Mouse (Mus musculus): ENCODE measurements at regions not wholly inside any gene's neighbourhood (a gene's known extent, or its start where the extent isn't known, plus 50 kb on each side); places are given as distances from the start of the nearest gene placed in this dataset.

- 28% methylated on average over 3 of the region's 3 CpGs for WGBS
- no peaks in the 10 kb centered on the region for H3K9me3 ChIP-seq
- DNase-seq (ENCODE audit: low spot score) = peak; percentile 73
- peaks cover 5% of the 10 kb centered on the region; the same call in 1 of the 2 replicates for H3K27me3 ChIP-seq (replicated peaks; ENCODE audit: low read depth, poor library complexity, severe bottlenecking)
- peaks cover 54% of the 10 kb centered on the region for H3K4me1 ChIP-seq
- H3K27ac ChIP-seq (replicated peaks) = peak overlapping the region; percentile 82
- 0 out of 2 replicates have a peak overlapping the region, but pooled peaks have one; percentile 8 for H3K4me3 ChIP-seq
- no peaks in the 10 kb centered on the region for H3K36me3 ChIP-seq (replicated peaks)
Measured at GRCm38 (mm10) chr4:154726636-154727045, 59.0 kb upstream of the Actrt2 start.

GRCm38 (mm10) chr4:154727945-154728344, 60.3 kb upstream of the Actrt2 start:
- DNase-seq (ENCODE audit: low spot score) = no peak
- Histone ChIP-seq H3K27me3 (replicated peaks; ENCODE audit: low read depth, poor library complexity, severe bottlenecking) (peaks cover 5% of the 10 kb centered on the region; the same call in 1 of the 2 replicates), H3K27ac (replicated peaks) (peak overlapping the region; percentile 82), H3K9me3 (no peaks in the 10 kb centered on the region), H3K36me3 (replicated peaks) (no peaks in the 10 kb centered on the region), H3K4me1 (peaks cover 63% of the 10 kb centered on the region), H3K4me3 (no peak overlapping the region)
- WGBS = 77% methylated on average over 7 of the region's 7 CpGs

GRCm38 (mm10) chr4:154730646-154731045, 63.0 kb upstream of the Actrt2 start:
- Histone ChIP-seq H3K27ac (replicated peaks) (no peak overlapping the region), H3K36me3 (replicated peaks) (no peaks in the 10 kb centered on the region), H3K4me1 (peaks cover 63% of the 10 kb centered on the region), H3K9me3 (no peaks in the 10 kb centered on the region), H3K27me3 (replicated peaks; ENCODE audit: low read depth, poor library complexity, severe bottlenecking) (peaks cover 5% of the 10 kb centered on the region; the same call in 1 of the 2 replicates), H3K4me3 (no peak overlapping the region)
- DNase-seq (ENCODE audit: low spot score) = no peak
- WGBS = 88% methylated on average over 5 of the region's 5 CpGs

DNA sequence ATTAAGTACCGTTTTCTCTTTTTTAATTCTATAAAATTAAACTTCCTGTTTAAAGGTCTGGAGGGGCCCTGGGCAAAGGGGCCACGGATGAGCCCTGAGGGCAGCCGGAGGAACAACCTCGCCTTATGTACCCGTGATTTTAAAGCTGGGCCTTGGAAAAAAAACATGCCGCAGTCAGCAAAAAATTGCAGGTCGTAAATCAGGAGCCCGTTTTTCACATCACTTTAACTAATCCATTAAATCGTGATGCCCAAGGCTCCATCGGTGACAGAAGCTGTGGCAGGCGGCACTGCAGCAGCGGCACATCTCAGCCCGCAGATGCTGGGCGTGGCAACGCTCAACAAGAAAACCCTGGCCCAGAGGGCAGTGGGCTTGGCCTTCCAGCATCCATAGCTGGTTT, 63.7 kb upstream of the Actrt2 start:
- no peak overlapping the region for H3K27ac ChIP-seq (replicated peaks)
- H3K9me3 ChIP-seq = no peaks in the 10 kb centered on the region
- H3K36me3 ChIP-seq (replicated peaks) = no peaks in the 10 kb centered on the region
- peaks cover 5% of the 10 kb centered on the region for H3K27me3 ChIP-seq (replicated peaks; ENCODE audit: low read depth, poor library complexity, severe bottlenecking)
- DNase-seq (ENCODE audit: low spot score) = no peak
- no peak overlapping the region for H3K4me3 ChIP-seq
- peaks cover 63% of the 10 kb centered on the region for H3K4me1 ChIP-seq
- 65% methylated on average over 15 of the region's 15 CpGs for WGBS

DNA sequence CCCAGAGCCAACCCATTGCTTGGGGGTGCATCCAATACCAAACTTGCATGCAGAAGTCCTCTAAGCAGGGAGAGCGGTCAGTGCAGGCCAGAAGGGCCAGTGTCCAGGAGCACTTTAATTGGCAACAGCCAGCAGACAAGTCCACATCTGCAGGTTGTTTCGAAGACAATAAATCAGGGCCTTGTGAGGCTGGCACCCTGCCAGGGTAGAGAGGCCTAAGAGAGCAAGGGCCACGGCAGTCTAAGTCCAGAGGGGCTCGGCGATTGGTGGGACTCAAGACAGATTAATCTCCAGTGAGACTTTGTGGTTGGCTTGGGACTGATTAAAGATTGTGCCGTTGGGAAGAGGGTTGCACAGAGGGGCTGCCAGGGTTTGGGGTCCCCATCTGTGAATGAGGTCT, 68.4 kb upstream of the Actrt2 start:
- Histone ChIP-seq H3K9me3 (no peaks in the 10 kb centered on the region), H3K4me1 (peaks cover 38% of the 10 kb centered on the region), H3K27ac (replicated peaks) (peak overlapping the region; percentile 11; the same call in 1 of the 2 replicates), H3K36me3 (replicated peaks) (no peaks in the 10 kb centered on the region), H3K27me3 (replicated peaks; ENCODE audit: low read depth, poor library complexity, severe bottlenecking) (peaks cover 4% of the 10 kb centered on the region), H3K4me3 (no peak overlapping the region)
- DNase-seq (ENCODE audit: low spot score) = no peak
- WGBS = 76% methylated on average over 6 of the region's 6 CpGs

DNA sequence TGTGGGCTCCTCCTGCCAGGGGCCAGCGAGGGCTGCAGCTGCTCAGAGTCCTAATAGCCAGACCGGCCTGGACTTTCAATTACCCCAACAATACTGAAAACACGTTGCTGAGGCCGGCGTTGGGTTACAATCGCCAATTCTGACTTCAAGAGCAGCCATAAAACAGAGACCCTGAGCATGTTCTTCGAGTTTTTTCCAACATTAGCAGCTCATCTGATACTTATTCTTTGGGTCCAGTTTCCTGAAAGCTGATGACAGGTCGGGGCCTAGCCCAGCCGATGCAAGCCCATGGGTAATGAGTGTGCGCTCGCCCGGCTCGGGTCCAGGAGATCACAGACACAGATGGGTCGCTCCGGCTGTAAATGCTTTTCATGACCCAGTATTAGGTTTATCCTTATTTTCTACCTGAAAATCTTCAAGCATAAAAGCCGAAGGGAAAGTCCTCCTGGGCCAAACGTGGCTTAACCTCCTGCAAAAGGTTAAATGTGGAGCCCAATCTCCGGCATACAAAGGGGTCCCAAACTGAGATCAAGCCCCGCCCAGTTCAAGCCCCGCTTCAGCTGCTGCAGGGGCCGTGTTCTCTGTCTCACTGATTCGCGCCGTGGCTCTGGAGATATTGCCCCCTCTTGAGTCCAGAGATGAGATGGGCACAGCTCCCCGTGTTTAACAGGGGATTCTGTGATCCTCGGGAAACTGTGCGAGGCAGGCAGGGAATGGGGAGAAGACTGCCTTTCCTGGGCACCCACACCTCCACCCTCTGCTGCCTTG, 73.6 kb upstream of the Actrt2 start:
- peak; percentile 58 for DNase-seq (ENCODE audit: low spot score)
- H3K27me3 ChIP-seq (replicated peaks; ENCODE audit: low read depth, poor library complexity, severe bottlenecking) = peaks cover 33% of the 10 kb centered on the region
- no peak overlapping the region for H3K4me3 ChIP-seq
- peak overlapping the region; percentile 12; the same call in 1 of the 2 replicates for H3K27ac ChIP-seq (replicated peaks)
- H3K4me1 ChIP-seq = peaks cover 27% of the 10 kb centered on the region
- H3K9me3 ChIP-seq = no peaks in the 10 kb centered on the region
- 50% methylated on average over 27 of the region's 27 CpGs for WGBS
- H3K36me3 ChIP-seq (replicated peaks) = no peaks in the 10 kb centered on the region

GRCm38 (mm10) chr4:154746323-154747005, 78.8 kb upstream of the Actrt2 start:
- no peaks in the 10 kb centered on the region for H3K36me3 ChIP-seq (replicated peaks)
- H3K4me3 ChIP-seq = no peak overlapping the region
- WGBS = 89% methylated on average over 16 of the region's 16 CpGs
- no peaks in the 10 kb centered on the region for H3K9me3 ChIP-seq
- no peak for DNase-seq (ENCODE audit: low spot score)
- peaks cover 37% of the 10 kb centered on the region for H3K4me1 ChIP-seq
- H3K27ac ChIP-seq (replicated peaks) = no peak overlapping the region
- H3K27me3 ChIP-seq (replicated peaks; ENCODE audit: low read depth, poor library complexity, severe bottlenecking) = peaks cover 29% of the 10 kb centered on the region

GRCm38 (mm10) chr4:154747006-154747343, 79.3 kb upstream of the Actrt2 start:
- DNase-seq (ENCODE audit: low spot score) = no peak
- Histone ChIP-seq H3K4me1 (peaks cover 32% of the 10 kb centered on the region), H3K36me3 (replicated peaks) (no peaks in the 10 kb centered on the region), H3K9me3 (no peaks in the 10 kb centered on the region), H3K27me3 (replicated peaks; ENCODE audit: low read depth, poor library complexity, severe bottlenecking) (peaks cover 24% of the 10 kb centered on the region), H3K4me3 (no peak overlapping the region), H3K27ac (replicated peaks) (no peak overlapping the region)
- WGBS = 76% methylated on average over 4 of the region's 4 CpGs

GRCm38 (mm10) chr4:154749160-154749559, 81.5 kb upstream of the Actrt2 start:
- Histone ChIP-seq H3K27ac (replicated peaks) (no peak overlapping the region), H3K9me3 (no peaks in the 10 kb centered on the region), H3K4me1 (peaks cover 40% of the 10 kb centered on the region), H3K4me3 (no peak overlapping the region), H3K27me3 (replicated peaks; ENCODE audit: low read depth, poor library complexity, severe bottlenecking) (peaks cover 15% of the 10 kb centered on the region), H3K36me3 (replicated peaks) (no peaks in the 10 kb centered on the region)
- DNase-seq (ENCODE audit: low spot score) = peak; percentile 47
- 52% methylated on average over 9 of the region's 9 CpGs for WGBS

DNA sequence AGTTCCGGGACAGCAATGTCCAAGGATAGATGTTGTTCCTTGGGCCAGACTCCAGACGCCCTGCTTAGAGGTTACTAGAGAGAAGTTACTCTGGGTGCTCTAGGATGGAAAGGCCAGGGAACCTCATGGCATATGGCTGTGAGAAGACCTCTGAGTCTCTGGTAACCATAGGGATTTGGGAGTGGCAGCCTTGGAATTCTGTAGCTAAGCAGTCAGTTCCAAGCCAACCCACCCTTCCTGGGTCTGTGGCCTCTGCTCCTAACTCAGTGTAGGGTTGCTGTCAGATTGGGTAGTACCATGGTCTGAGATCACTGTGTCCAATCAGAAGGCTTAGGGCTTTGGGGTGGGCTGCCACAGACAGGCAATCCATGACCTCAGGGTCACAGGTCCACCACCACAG, 82.3 kb upstream of the Actrt2 start:
- H3K27ac ChIP-seq (replicated peaks) = peak overlapping the region; percentile 37; the same call in 1 of the 2 replicates

DNA sequence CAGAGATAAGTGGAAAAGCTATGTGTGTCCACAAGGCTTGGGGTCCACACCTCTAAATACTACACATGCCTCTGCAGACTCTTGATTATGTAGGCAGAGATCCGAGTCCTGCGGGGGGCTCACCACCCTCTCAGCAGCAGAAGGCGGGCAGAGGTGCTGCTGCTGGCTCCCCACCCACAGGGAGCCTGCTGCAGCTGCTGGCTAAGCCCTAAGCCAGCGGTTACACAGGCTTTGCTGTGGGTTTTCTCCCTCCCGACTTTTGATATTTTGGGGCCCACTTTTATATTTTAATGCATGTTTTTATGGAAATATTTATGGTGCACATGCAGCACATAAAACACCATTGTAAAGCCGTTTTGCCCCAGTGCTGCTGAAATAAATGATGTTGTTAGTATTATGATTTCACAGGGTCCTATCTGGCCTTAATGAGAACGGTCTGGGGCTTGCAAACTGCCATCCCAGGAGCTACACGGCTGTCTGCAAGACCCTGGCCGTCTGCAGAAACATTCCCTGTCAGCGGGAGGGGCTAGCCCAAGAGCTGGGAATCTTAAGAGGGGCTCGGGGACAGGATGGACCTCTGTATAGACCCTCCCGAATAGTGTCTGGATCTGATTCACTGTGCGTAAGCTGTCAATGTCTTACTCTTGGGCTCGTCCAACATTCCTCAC, 82.9 kb upstream of the Actrt2 start:
- WGBS = 56% methylated on average over 14 of the region's 14 CpGs
- Histone ChIP-seq H3K4me1 (peaks cover 45% of the 10 kb centered on the region), H3K27ac (replicated peaks) (peak overlapping the region; percentile 41; the same call in 1 of the 2 replicates), H3K4me3 (no peak overlapping the region), H3K27me3 (replicated peaks; ENCODE audit: low read depth, poor library complexity, severe bottlenecking) (peaks cover 12% of the 10 kb centered on the region), H3K36me3 (replicated peaks) (no peaks in the 10 kb centered on the region), H3K9me3 (no peaks in the 10 kb centered on the region)
- DNase-seq (ENCODE audit: low spot score) = no peak

More for the DNA sequence above, 82.3 kb upstream of the Actrt2 start:
- Histone ChIP-seq H3K4me1 (peaks cover 45% of the 10 kb centered on the region), H3K36me3 (replicated peaks) (no peaks in the 10 kb centered on the region), H3K27me3 (replicated peaks; ENCODE audit: low read depth, poor library complexity, severe bottlenecking) (peaks cover 15% of the 10 kb centered on the region), H3K9me3 (no peaks in the 10 kb centered on the region), H3K4me3 (no peak overlapping the region)
- no peak for DNase-seq (ENCODE audit: low spot score)
- WGBS = 89% methylated on average over 2 of the region's 2 CpGs

DNA sequence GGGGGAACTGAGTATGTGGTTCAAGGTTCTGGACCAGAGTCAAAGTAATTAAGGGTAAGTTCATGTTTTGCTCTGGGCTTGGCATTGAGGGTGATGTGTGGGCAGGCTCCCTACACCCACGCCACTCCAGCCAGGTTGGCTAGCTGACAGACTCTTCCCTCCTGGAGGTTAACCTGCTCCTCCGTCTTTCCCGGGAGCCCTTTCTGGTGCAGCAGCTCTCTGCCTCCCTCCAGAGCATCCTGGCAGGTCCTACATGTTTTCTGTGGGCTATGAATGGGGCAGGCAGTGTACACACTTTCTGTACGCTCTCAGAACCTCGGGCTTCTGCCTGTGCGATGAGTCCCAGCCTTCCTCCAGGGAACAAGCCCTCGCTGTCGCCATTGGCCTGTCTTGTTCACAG, 82.8 kb upstream of the Ttc34 start:
- Histone ChIP-seq H3K4me1 (peaks cover 36% of the 10 kb centered on the region), H3K27me3 (replicated peaks; ENCODE audit: low read depth, poor library complexity, severe bottlenecking) (peaks cover 16% of the 10 kb centered on the region), H3K27ac (replicated peaks) (no peak overlapping the region), H3K4me3 (no peak overlapping the region), H3K36me3 (replicated peaks) (no peaks in the 10 kb centered on the region), H3K9me3 (no peaks in the 10 kb centered on the region)
- 76% methylated on average over 8 of the region's 8 CpGs for WGBS
- DNase-seq (ENCODE audit: low spot score) = no peak
